Mouse (Mus musculus) midbrain, embryonic 11.5 days (tissue): ENCODE results near the gene Lclat1. TPM values are rescaled to one million over a fixed set of nuclear protein-coding genes. Genes with fewer than 3 reads are reported as not detected.

Experiments used
- ATAC-seq: fragments of 200-750 bp; cut with Nextera tagmentation; 2 replicates; pipeline ENCODE4 v1.8.0; 2017; ENCODE audit warnings: moderate TSS enrichment, moderate library complexity; ENCODE audit not compliant: low FRiP score
- DNase-seq: peaks from one replicate; pipeline ENCODE4 v3.0.0; 2015; ENCODE audit warnings: low spot score; ENCODE audit errors: missing footprints
- H3K27ac ChIP-seq: fragments of 300-500 bp; sonication (generic); 2 replicates; pipeline ENCODE4 v1.5.1; 2014; ENCODE audit warnings: low read depth, low read length
- H3K27me3 ChIP-seq: fragments of 300-500 bp; sonication (generic); 2 replicates; pipeline ENCODE4 v1.6.1; 2014; ENCODE audit warnings: mild to moderate bottlenecking, low read length, moderate library complexity, mixed read lengths; ENCODE audit not compliant: control insufficient read depth, insufficient read depth
- H3K36me3 ChIP-seq: fragments of 300-500 bp; sonication (generic); 2 replicates; pipeline ENCODE4 v1.6.1; 2014; ENCODE audit warnings: mild to moderate bottlenecking, low read length, moderate library complexity, mixed read lengths; ENCODE audit not compliant: control insufficient read depth, insufficient read depth
- H3K4me1 ChIP-seq: fragments of 300-500 bp; sonication (generic); 2 replicates; pipeline ENCODE4 v1.6.1; 2014; ENCODE audit warnings: low read length; ENCODE audit not compliant: control insufficient read depth, insufficient read depth
- H3K4me2 ChIP-seq: fragments of 300-500 bp; sonication (generic); 2 replicates; pipeline ENCODE4 v1.6.1; 2014; ENCODE audit warnings: mild to moderate bottlenecking, moderate library complexity
- H3K4me3 ChIP-seq: fragments of 300-500 bp; sonication (generic); 2 replicates; pipeline ENCODE4 v1.5.1; 2014; ENCODE audit warnings: low read depth, low read length
- H3K9ac ChIP-seq: fragments of 300-500 bp; sonication (generic); 2 replicates; pipeline ENCODE4 v1.6.1; 2014; ENCODE audit warnings: low read length
- H3K9me3 ChIP-seq: fragments of 300-500 bp; sonication (generic); 2 replicates; pipeline ENCODE4 v1.6.1; 2016; ENCODE audit warnings: low read length; ENCODE audit not compliant: control insufficient read depth
- WGBS: fragments of 180-500 bp; shearing (Covaris S2); extraction: QIAGEN DNeasy Blood & Tissue Kit; methylation state at CpG from one replicate; pipeline ENCODE4 v1.1.7; 2014; 5-methylcytosine and 5-hydroxymethylcytosine counted together
- polyA plus RNA-seq: library from polyadenylated mRNA; unstranded; fragments of >200 nt; fragmentation: Nextera tagmentation; extraction: Ambion mirVana; gene quantifications from 2 replicates; pipeline ENCODE4 v1.2.1, GENCODE M21; 2014

The Lclat1 gene
- polyA plus RNA-seq, 1 experiment from 2014 or later: 14.3 TPM

GRCm38 (mm10) chr17:73284301-73284700 lies 176.5 kb downstream of the Lclat1 start:
- Histone ChIP-seq H3K27ac (no peak overlapping the region), H3K4me3 (no peak overlapping the region), H3K36me3 (no peaks in the 10 kb centered on the region), H3K27me3 (no peaks in the 10 kb centered on the region), H3K9me3 (no peaks in the 10 kb centered on the region), H3K4me1 (no peaks in the 10 kb centered on the region), H3K4me2 (no peak overlapping the region), H3K9ac (no peak overlapping the region)
- 61% methylated on average over 2 of the region's 2 CpGs for WGBS
- no peak for ATAC-seq
- DNase-seq: no peak

Other genes starting within 250 kb of the Lclat1 start
- 5.1 and 5.3 TPM in 2 replicates for gene Lbh, start 189.7 kb upstream of the Lclat1 start, polyA plus RNA-seq